Mouse (Mus musculus) limb, embryonic 12.5 days (tissue): ENCODE measurements around the gene Apba3. TPM values are rescaled to one million over a fixed set of nuclear protein-coding genes. Genes with fewer than 3 reads are reported as not detected.

Experiments used
- ATAC-seq: fragments of 200-750 bp; cut with Nextera tagmentation; 2 replicates; pipeline ENCODE4 v1.8.0; 2017; ENCODE audit warnings: low read depth, moderate TSS enrichment; ENCODE audit not compliant: insufficient number of reproducible peaks, insufficient read depth, low FRiP score, low TSS enrichment
- H3K27ac ChIP-seq: fragments of 300-500 bp; sonication (generic); 2 replicates; pipeline ENCODE4 v1.5.1; 2016; ENCODE audit warnings: mild to moderate bottlenecking, moderate library complexity
- H3K27me3 ChIP-seq: fragments of 300-500 bp; sonication (generic); 2 replicates; pipeline ENCODE4 v1.6.1; 2016; ENCODE audit warnings: mild to moderate bottlenecking, moderate library complexity
- H3K36me3 ChIP-seq: fragments of 300-500 bp; sonication (generic); 2 replicates; pipeline ENCODE4 v1.6.1; 2016; ENCODE audit warnings: mild to moderate bottlenecking, moderate library complexity
- H3K4me1 ChIP-seq: fragments of 300-500 bp; sonication (generic); replicated peaks from 2 replicates; pipeline ENCODE4 v1.6.1; 2016
- H3K4me2 ChIP-seq: fragments of 300-500 bp; sonication (generic); 2 replicates; pipeline ENCODE4 v1.6.1; 2016; ENCODE audit warnings: mild to moderate bottlenecking, moderate library complexity
- H3K4me3 ChIP-seq: fragments of 300-500 bp; sonication (generic); replicated peaks from 2 replicates; pipeline ENCODE4 v1.5.1; 2016; ENCODE audit warnings: mild to moderate bottlenecking
- H3K9ac ChIP-seq: fragments of 300-500 bp; sonication (generic); replicated peaks from 2 replicates; pipeline ENCODE4 v1.6.1; 2016; ENCODE audit warnings: mild to moderate bottlenecking, moderate library complexity
- H3K9me3 ChIP-seq: fragments of 300-500 bp; sonication (generic); 2 replicates; pipeline ENCODE4 v1.6.1; 2016; ENCODE audit warnings: mild to moderate bottlenecking, moderate library complexity
- WGBS: fragments of 180-500 bp; shearing (Covaris S2); methylation state at CpG from one replicate; pipeline ENCODE4 v1.1.7; 2016; 5-methylcytosine and 5-hydroxymethylcytosine counted together
- microRNA-seq: library from miRNA; unstranded; fragments of <30 nt; microRNA quantifications from one replicate; pipeline ENCODE4, GENCODE M21; 2017
- polyA plus RNA-seq: library from polyadenylated mRNA; unstranded; fragments of >200 nt; fragmentation: Nextera tagmentation; extraction: Ambion mirVana; gene quantifications from 2 replicates; pipeline ENCODE4 v1.2.1, GENCODE M21; 2016

Apba3 gene
- polyA plus RNA-seq, 1 experiment from 2014 or later, result 48.8 TPM

DNA sequence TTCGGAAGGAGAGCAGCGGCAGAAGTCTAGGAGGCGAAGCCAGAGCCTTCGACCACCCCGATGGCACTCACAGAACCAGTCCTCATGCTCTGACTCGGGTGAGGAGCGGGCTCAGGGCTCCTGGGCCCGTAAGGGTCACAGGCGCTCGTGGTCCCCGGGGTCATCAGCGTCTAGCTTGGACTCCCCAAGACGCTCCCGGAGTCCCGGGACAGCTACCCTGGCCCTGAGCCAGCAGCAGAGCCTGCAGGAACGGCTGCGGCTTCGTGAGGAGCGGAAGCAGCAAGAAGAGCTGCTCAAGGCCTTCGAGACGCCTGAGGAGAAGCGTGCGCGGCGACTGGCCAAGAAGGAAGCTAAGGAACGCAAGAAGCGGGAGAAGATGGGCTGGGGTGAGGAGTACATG lies 55.7 kb downstream of the Apba3 start:
- WGBS, result 95% methylated on average over 27 of the region's 27 CpGs
- Histone ChIP-seq H3K9me3 (no peaks in the 10 kb centered on the region), H3K4me1 (peaks cover 35% of the 10 kb centered on the region), H3K27me3 (no peaks in the 10 kb centered on the region), H3K9ac (0 out of 2 replicates have a peak overlapping the region, but pooled peaks have one; percentile 23), H3K36me3 (peaks cover 68% of the 10 kb centered on the region), H3K4me2 (peak overlapping the region; percentile 87), H3K4me3 (peak overlapping the region; percentile 98), H3K27ac (no peak overlapping the region)
- ATAC-seq, result no peak

Small RNA genes lying within 50 kb of the gene (microRNA-seq; reads per million reads assigned to microRNA genes)
- 8.8 reads per million, percentile 23 among the genes with 10 or more reads in this experiment for gene Mir3057

Other genes starting within 250 kb of the Apba3 start
- 0.33 TPM in 1 of 2 replicates, not detected in the other for gene Diras1, start 241.3 kb upstream of the Apba3 start, polyA plus RNA-seq
- 17.0 and 17.6 TPM in 2 replicates for gene Slc39a3, start 229.5 kb upstream of the Apba3 start, polyA plus RNA-seq
- 225 and 235 TPM in 2 replicates for gene Sgta, start 206.8 kb upstream of the Apba3 start, polyA plus RNA-seq
- 68.1 and 68.3 TPM in 2 replicates for gene Thop1, start 196.9 kb upstream of the Apba3 start, polyA plus RNA-seq
- 0.45 and 0.61 TPM in 2 replicates for gene Creb3l3, start 168.1 kb upstream of the Apba3 start, polyA plus RNA-seq
- gene Map2k2, start 161.0 kb upstream of the Apba3 start, polyA plus RNA-seq, result 220 and 229 TPM in 2 replicates
- 19.0 and 19.7 TPM in 2 replicates for gene Zbtb7a, start 131.7 kb upstream of the Apba3 start, polyA plus RNA-seq
- gene Pias4, start 99.0 kb upstream of the Apba3 start, polyA plus RNA-seq, result 57.7 and 62.1 TPM in 2 replicates
- gene Eef2, start 90.3 kb upstream of the Apba3 start, polyA plus RNA-seq, result 524 and 544 TPM in 2 replicates
- 64.2 and 65.7 TPM in 2 replicates for gene Dapk3, start 84.0 kb upstream of the Apba3 start, polyA plus RNA-seq
- gene 4930442H23Rik, start 83.1 kb upstream of the Apba3 start, polyA plus RNA-seq, result not detected in 2 replicates
- gene Nmrk2, start 64.9 kb upstream of the Apba3 start, polyA plus RNA-seq, result not detected in 2 replicates
- 0.38 and 0.43 TPM in 2 replicates for gene Atcay, start 36.1 kb upstream of the Apba3 start, polyA plus RNA-seq
- 9.9 and 12.1 TPM in 2 replicates for gene Zfr2, start 33.8 kb upstream of the Apba3 start, polyA plus RNA-seq
- 4.2 and 4.9 TPM in 2 replicates for gene Matk, start 14.0 kb upstream of the Apba3 start, polyA plus RNA-seq
- 207 and 217 TPM in 2 replicates for gene Mrpl54, start within 50 bp of the Apba3 start, polyA plus RNA-seq
- 3.2 and 3.6 TPM in 2 replicates for gene Tjp3, start 24.6 kb downstream of the Apba3 start, polyA plus RNA-seq
- gene Pip5k1c, start 26.0 kb downstream of the Apba3 start, polyA plus RNA-seq, result 63.9 and 68.5 TPM in 2 replicates
- 57.7 and 58.7 TPM in 2 replicates for gene Cactin, start 54.1 kb downstream of the Apba3 start, polyA plus RNA-seq
- 2.2 and 2.6 TPM in 2 replicates for gene Tbxa2r, start 61.8 kb downstream of the Apba3 start, polyA plus RNA-seq
- gene Gipc3, start 76.3 kb downstream of the Apba3 start, polyA plus RNA-seq, result 0.05 TPM in 1 of 2 replicates, not detected in the other
- 122 TPM in 2 replicates for gene Hmg20b, start 83.5 kb downstream of the Apba3 start, polyA plus RNA-seq
- gene Mfsd12, start 90.5 kb downstream of the Apba3 start, polyA plus RNA-seq, result 12.5 and 13.3 TPM in 2 replicates
- 0.76 and 0.79 TPM in 2 replicates for gene 4930404N11Rik, start 98.9 kb downstream of the Apba3 start, polyA plus RNA-seq
- gene Fzr1, start 111.6 kb downstream of the Apba3 start, polyA plus RNA-seq, result 136 and 137 TPM in 2 replicates
- gene Dohh, start 117.5 kb downstream of the Apba3 start, polyA plus RNA-seq, result 71.9 and 74.6 TPM in 2 replicates
- gene Gm48551, start 117.5 kb downstream of the Apba3 start, polyA plus RNA-seq, result 3.3 and 3.8 TPM in 2 replicates
- gene Gm48552, start 122.0 kb downstream of the Apba3 start, polyA plus RNA-seq, result 1.1 and 3.1 TPM in 2 replicates
- 2.9 and 3.0 TPM in 2 replicates for gene Smim24, start 126.1 kb downstream of the Apba3 start, polyA plus RNA-seq
- 30.8 and 31.1 TPM in 2 replicates for gene Nfic, start 188.7 kb downstream of the Apba3 start, polyA plus RNA-seq
- 0.70 and 0.93 TPM in 2 replicates for gene Celf5, start 215.7 kb downstream of the Apba3 start, polyA plus RNA-seq
- 84.3 and 86.9 TPM in 2 replicates for gene Ncln, start 229.4 kb downstream of the Apba3 start, polyA plus RNA-seq
- gene S1pr4, start 233.2 kb downstream of the Apba3 start, polyA plus RNA-seq, result 0.28 and 0.53 TPM in 2 replicates